Mouse (Mus musculus) hindbrain, embryonic 15.5 days (tissue): ENCODE results near the gene Meis1. TPM values are rescaled to one million over a fixed set of nuclear protein-coding genes. Genes with fewer than 3 reads are reported as not detected.

ENCODE experiments used
- ATAC-seq: fragments of 200-750 bp; cut with Nextera tagmentation; 2 replicates; pipeline ENCODE4 v1.8.0; 2017; ENCODE audit warnings: low read depth, moderate number of reproducible peaks, moderate TSS enrichment; ENCODE audit not compliant: low FRiP score
- H3K27ac ChIP-seq: fragments of 300-500 bp; sonication (generic); replicated peaks from 2 replicates; pipeline ENCODE4 v1.5.1; 2015; ENCODE audit warnings: mild to moderate bottlenecking, inconsistent platforms
- H3K27me3 ChIP-seq: fragments of 300-500 bp; sonication (generic); 2 replicates; pipeline ENCODE4 v1.6.1; 2015; ENCODE audit warnings: control low read depth, inconsistent platforms
- H3K36me3 ChIP-seq: fragments of 300-500 bp; sonication (generic); 2 replicates; pipeline ENCODE4 v1.6.1; 2015; ENCODE audit warnings: control low read depth, inconsistent platforms
- H3K4me1 ChIP-seq: fragments of 300-500 bp; sonication (generic); replicated peaks from 2 replicates; pipeline ENCODE4 v1.6.1; 2015; ENCODE audit warnings: control low read depth, inconsistent platforms
- H3K4me2 ChIP-seq: fragments of 300-500 bp; sonication (generic); 2 replicates; pipeline ENCODE4 v1.6.1; 2015; ENCODE audit warnings: moderate library complexity, mild to moderate bottlenecking, inconsistent platforms
- H3K4me3 ChIP-seq: fragments of 300-500 bp; sonication (generic); 2 replicates; pipeline ENCODE4 v1.5.1; 2015; ENCODE audit warnings: mild to moderate bottlenecking, inconsistent platforms
- H3K9ac ChIP-seq: fragments of 300-500 bp; sonication (generic); 2 replicates; pipeline ENCODE4 v1.6.1; 2015; ENCODE audit warnings: inconsistent platforms
- H3K9me3 ChIP-seq: fragments of 300-500 bp; sonication (generic); 2 replicates; pipeline ENCODE4 v1.6.1; 2016; ENCODE audit warnings: control low read depth, inconsistent platforms
- WGBS: fragments of 180-500 bp; shearing (Covaris S2); methylation state at CpG from one replicate; pipeline ENCODE4 v1.1.7; 2015; 5-methylcytosine and 5-hydroxymethylcytosine counted together
- polyA plus RNA-seq: library from polyadenylated mRNA; unstranded; fragments of >200 nt; fragmentation: Nextera tagmentation; extraction: Ambion mirVana; gene quantifications from 2 replicates; pipeline ENCODE4 v1.2.1, GENCODE M21; 2015

The Meis1 gene
- polyA plus RNA-seq, 1 experiment from 2014 or later, result 178 TPM

- no peaks in the 10 kb centered on the region for H3K9me3 ChIP-seq
- peak overlapping the region; percentile 100 for H3K27ac ChIP-seq
- ATAC-seq, result peak; percentile 90
- H3K4me1 ChIP-seq, result peaks cover 18% of the 10 kb centered on the region
- peak overlapping the region; percentile 89 for H3K4me3 ChIP-seq
- no peaks in the 10 kb centered on the region for H3K36me3 ChIP-seq
- under 1% methylated on average over 25 of the region's 25 CpGs for WGBS
- H3K4me2 ChIP-seq, result peak overlapping the region; percentile 95
- no peaks in the 10 kb centered on the region for H3K27me3 ChIP-seq
- peak overlapping the region; percentile 98 for H3K9ac ChIP-seq
These were observed 1.6 kb upstream of the Meis1 start for GRCm38 (mm10) chr11:19020371-19020824.

- H3K4me2 ChIP-seq, result peak overlapping the region; percentile 95
- ATAC-seq, result no peak
These were observed 703 bp upstream of the Meis1 start for GRCm38 (mm10) chr11:19019204-19020171.

GRCm38 (mm10) chr11:19017719-19018413 lies 919 bp downstream of the Meis1 start:
- peak overlapping the region; percentile 95 for H3K4me2 ChIP-seq
- no peak for ATAC-seq
- peaks cover 22% of the 10 kb centered on the region for H3K4me1 ChIP-seq
- 3% methylated on average over 14 of the region's 14 CpGs for WGBS
- H3K4me3 ChIP-seq, result peak overlapping the region; percentile 89
- H3K36me3 ChIP-seq, result no peaks in the 10 kb centered on the region
- H3K9me3 ChIP-seq, result no peaks in the 10 kb centered on the region
- peak overlapping the region; percentile 100 for H3K27ac ChIP-seq
- H3K9ac ChIP-seq, result peak overlapping the region; percentile 98
- no peaks in the 10 kb centered on the region for H3K27me3 ChIP-seq

More at GRCm38 (mm10) chr11:19019204-19020171, 703 bp upstream of the Meis1 start:
- H3K4me1 ChIP-seq, result peaks cover 18% of the 10 kb centered on the region
- peak overlapping the region; percentile 89 for H3K4me3 ChIP-seq
- no peaks in the 10 kb centered on the region for H3K36me3 ChIP-seq
- H3K9ac ChIP-seq, result peak overlapping the region; percentile 98
- H3K27ac ChIP-seq, result peak overlapping the region; percentile 100
- no peaks in the 10 kb centered on the region for H3K9me3 ChIP-seq
- WGBS, result under 1% methylated on average over 67 of the region's 67 CpGs
- H3K27me3 ChIP-seq, result no peaks in the 10 kb centered on the region

GRCm38 (mm10) chr11:19017262-19017661 lies 1.5 kb downstream of the Meis1 start:
- peak overlapping the region; percentile 100 for H3K27ac ChIP-seq
- no peak for ATAC-seq

GRCm38 (mm10) chr11:19016481-19017220 lies 2.1 kb downstream of the Meis1 start:
- H3K4me2 ChIP-seq, result peak overlapping the region; percentile 95
- H3K27me3 ChIP-seq, result no peaks in the 10 kb centered on the region
- no peaks in the 10 kb centered on the region for H3K36me3 ChIP-seq
- H3K4me3 ChIP-seq, result peak overlapping the region; percentile 89
- no peak for ATAC-seq
- WGBS, result 3% methylated on average over 10 of the region's 10 CpGs
- peaks cover 20% of the 10 kb centered on the region for H3K4me1 ChIP-seq
- peak overlapping the region; percentile 100 for H3K27ac ChIP-seq
- H3K9me3 ChIP-seq, result no peaks in the 10 kb centered on the region
- peak overlapping the region; percentile 98 for H3K9ac ChIP-seq

More at GRCm38 (mm10) chr11:19017262-19017661, 1.5 kb downstream of the Meis1 start:
- Histone ChIP-seq H3K27me3 (no peaks in the 10 kb centered on the region), H3K9me3 (no peaks in the 10 kb centered on the region), H3K4me1 (peaks cover 24% of the 10 kb centered on the region), H3K4me2 (peak overlapping the region; percentile 95), H3K36me3 (no peaks in the 10 kb centered on the region), H3K4me3 (peak overlapping the region; percentile 89), H3K9ac (peak overlapping the region; percentile 98)
- WGBS, result 3% methylated on average over 1 of the region's 1 CpGs

GRCm38 (mm10) chr11:19015731-19016461 lies 2.9 kb downstream of the Meis1 start:
- Histone ChIP-seq H3K27me3 (no peaks in the 10 kb centered on the region), H3K27ac (peak overlapping the region; percentile 100), H3K4me2 (peak overlapping the region; percentile 95), H3K4me3 (peak overlapping the region; percentile 89), H3K9me3 (no peaks in the 10 kb centered on the region), H3K9ac (peak overlapping the region; percentile 98), H3K4me1 (peaks cover 16% of the 10 kb centered on the region), H3K36me3 (no peaks in the 10 kb centered on the region)
- WGBS, result 2% methylated on average over 37 of the region's 37 CpGs
- ATAC-seq, result no peak

- Histone ChIP-seq H3K27me3 (no peaks in the 10 kb centered on the region), H3K36me3 (no peaks in the 10 kb centered on the region), H3K4me3 (peak overlapping the region; percentile 89), H3K4me1 (peaks cover 15% of the 10 kb centered on the region), H3K9ac (peak overlapping the region; percentile 98), H3K4me2 (peak overlapping the region; percentile 95), H3K27ac (peak overlapping the region; percentile 100), H3K9me3 (no peaks in the 10 kb centered on the region)
- ATAC-seq, result no peak
- 5% methylated on average over 5 of the region's 5 CpGs for WGBS
These were observed 3.4 kb downstream of the Meis1 start for GRCm38 (mm10) chr11:19015381-19015730.

- H3K27ac ChIP-seq, result peak overlapping the region; percentile 100
- H3K4me3 ChIP-seq, result peak overlapping the region; percentile 89
- no peaks in the 10 kb centered on the region for H3K36me3 ChIP-seq
- no peaks in the 10 kb centered on the region for H3K9me3 ChIP-seq
- no peaks in the 10 kb centered on the region for H3K27me3 ChIP-seq
- H3K9ac ChIP-seq, result peak overlapping the region; percentile 98
- peak overlapping the region; percentile 95 for H3K4me2 ChIP-seq
- peaks cover 18% of the 10 kb centered on the region for H3K4me1 ChIP-seq
- no peak for ATAC-seq
- 2% methylated on average over 35 of the region's 35 CpGs for WGBS
These were observed 4.2 kb downstream of the Meis1 start for GRCm38 (mm10) chr11:19014441-19015161.

- WGBS, result 7% methylated on average over 12 of the region's 12 CpGs
- peak overlapping the region; percentile 98 for H3K9ac ChIP-seq
- peak overlapping the region; percentile 95 for H3K4me2 ChIP-seq
- no peaks in the 10 kb centered on the region for H3K36me3 ChIP-seq
- peak overlapping the region; percentile 100 for H3K27ac ChIP-seq
- H3K4me3 ChIP-seq, result peak overlapping the region; percentile 89
- H3K4me1 ChIP-seq, result peaks cover 18% of the 10 kb centered on the region
- ATAC-seq, result no peak
- no peaks in the 10 kb centered on the region for H3K27me3 ChIP-seq
- H3K9me3 ChIP-seq, result no peaks in the 10 kb centered on the region
These were observed 4.7 kb downstream of the Meis1 start for GRCm38 (mm10) chr11:19014113-19014440.

- H3K27ac ChIP-seq, result peak overlapping the region; percentile 100
- H3K4me2 ChIP-seq, result peak overlapping the region; percentile 95
- no peak for ATAC-seq
- peaks cover 24% of the 10 kb centered on the region for H3K4me1 ChIP-seq
- H3K27me3 ChIP-seq, result no peaks in the 10 kb centered on the region
- H3K9me3 ChIP-seq, result no peaks in the 10 kb centered on the region
- no peaks in the 10 kb centered on the region for H3K36me3 ChIP-seq
- H3K4me3 ChIP-seq, result peak overlapping the region; percentile 89
- WGBS, result 12% methylated on average over 25 of the region's 25 CpGs
- H3K9ac ChIP-seq, result peak overlapping the region; percentile 98
These were observed 5.4 kb downstream of the Meis1 start for GRCm38 (mm10) chr11:19013141-19014112.
